Mouse (Mus musculus): Measurements from ENCODE around the gene Gsk3a.
A peak's percentile ranks its signal among the peaks of the same experiment; 100 is the strongest.
"Not testable (repeated sequence)": the region's sequence is repeated elsewhere in the genome, so short reads cannot be mapped to it uniquely, and the experiment has no call there.

Gene Gsk3a

GRCm38 (mm10) chr7:25272445-25273258 is 35.0 kb upstream of the Gsk3a start:
- no peak for DNase-seq (ENCODE audit: low spot score)

- DNase-seq (ENCODE audit: low spot score), result no peak
These were observed 34.2 kb upstream of the Gsk3a start for GRCm38 (mm10) chr7:25271651-25272444.

- DNase-seq (ENCODE audit: low spot score), result no peak
These were observed 33.3 kb upstream of the Gsk3a start for GRCm38 (mm10) chr7:25270652-25271633.

GRCm38 (mm10) chr7:25269545-25270271 is 32.1 kb upstream of the Gsk3a start:
- DNase-seq (ENCODE audit: low spot score), result no peak

GRCm38 (mm10) chr7:25269029-25269428 is 31.4 kb upstream of the Gsk3a start:
- no peak for DNase-seq (ENCODE audit: low spot score)

GRCm38 (mm10) chr7:25268588-25268987 is 30.9 kb upstream of the Gsk3a start:
- DNase-seq (ENCODE audit: low spot score), result no peak

GRCm38 (mm10) chr7:25267751-25268463 is 30.3 kb upstream of the Gsk3a start:
- DNase-seq (ENCODE audit: low spot score), result peak; percentile 100

GRCm38 (mm10) chr7:25267301-25267750 is 29.7 kb upstream of the Gsk3a start, which contains the start of gene Cic:
TSS of gene Cic (plus strand) at chr7:25267704.
- DNase-seq (ENCODE audit: low spot score), result peak; percentile 100

GRCm38 (mm10) chr7:25266180-25266962 is 28.7 kb upstream of the Gsk3a start:
- DNase-seq (ENCODE audit: low spot score), result no peak

GRCm38 (mm10) chr7:25265743-25266142 is 28.1 kb upstream of the Gsk3a start:
- DNase-seq (ENCODE audit: low spot score), result not testable (repeated sequence)

- DNase-seq (ENCODE audit: low spot score), result no peak
These were observed 26.6 kb upstream of the Gsk3a start for GRCm38 (mm10) chr7:25263968-25264870.

GRCm38 (mm10) chr7:25261896-25262295 is 24.2 kb upstream of the Gsk3a start:
- DNase-seq (ENCODE audit: low spot score), result no peak

- no peak for DNase-seq (ENCODE audit: low spot score)
These were observed 14.2 kb upstream of the Gsk3a start for GRCm38 (mm10) chr7:25251822-25252221.

- no peak for DNase-seq (ENCODE audit: low spot score)
These were observed 13.6 kb upstream of the Gsk3a start for GRCm38 (mm10) chr7:25251071-25251791.

GRCm38 (mm10) chr7:25250141-25250972 is 12.7 kb upstream of the Gsk3a start, which contains the start of gene Erf:
TSS of gene Erf (minus strand) at chr7:25250761.
- peak; percentile 85 for DNase-seq (ENCODE audit: low spot score)

- DNase-seq (ENCODE audit: low spot score), result no peak
These were observed 11.9 kb upstream of the Gsk3a start for GRCm38 (mm10) chr7:25249314-25250140.
